Mouse (Mus musculus) forebrain, embryonic 13.5 days (tissue): ENCODE data around the gene Olfr1368. TPM values are rescaled to one million over a fixed set of nuclear protein-coding genes. Genes with fewer than 3 reads are reported as not detected.
"Not testable (repeated sequence)": the region's sequence is repeated elsewhere in the genome, so short reads cannot be mapped to it uniquely, and the experiment has no call there.

Source experiments
- ATAC-seq: fragments of 200-750 bp; cut with Nextera tagmentation; 2 replicates; pipeline ENCODE4 v1.8.0; 2017
- H3K27ac ChIP-seq: fragments of 300-500 bp; sonication (generic); 2 replicates; pipeline ENCODE4 v1.5.1; 2015; ENCODE audit warnings: inconsistent platforms, mild to moderate bottlenecking, moderate library complexity
- H3K27me3 ChIP-seq: fragments of 300-500 bp; sonication (generic); 2 replicates; pipeline ENCODE4 v1.6.1; 2015; ENCODE audit warnings: mild to moderate bottlenecking, inconsistent platforms
- H3K36me3 ChIP-seq: fragments of 300-500 bp; sonication (generic); 2 replicates; pipeline ENCODE4 v1.6.1; 2015; ENCODE audit warnings: mild to moderate bottlenecking, inconsistent platforms; ENCODE audit not compliant: poor library complexity, severe bottlenecking
- H3K4me1 ChIP-seq: fragments of 300-500 bp; sonication (generic); 2 replicates; pipeline ENCODE4 v1.6.1; 2015; ENCODE audit warnings: inconsistent platforms
- H3K4me2 ChIP-seq: fragments of 300-500 bp; sonication (generic); 2 replicates; pipeline ENCODE4 v1.6.1; 2015; ENCODE audit warnings: inconsistent platforms, mild to moderate bottlenecking, moderate library complexity
- H3K4me3 ChIP-seq: fragments of 300-500 bp; sonication (generic); 2 replicates; pipeline ENCODE4 v1.5.1; 2015; ENCODE audit warnings: mild to moderate bottlenecking, inconsistent platforms
- H3K9ac ChIP-seq: fragments of 300-500 bp; sonication (generic); 2 replicates; pipeline ENCODE4 v1.6.1; 2015; ENCODE audit warnings: mild to moderate bottlenecking, inconsistent platforms
- H3K9me3 ChIP-seq: fragments of 300-500 bp; sonication (generic); replicated peaks from 2 replicates; pipeline ENCODE4 v1.6.1; 2016; ENCODE audit warnings: inconsistent platforms
- WGBS: fragments of 180-500 bp; shearing (Covaris S2); methylation state at CpG from one replicate; pipeline ENCODE4 v1.1.7; 2015; 5-methylcytosine and 5-hydroxymethylcytosine counted together
- polyA plus RNA-seq: library from polyadenylated mRNA; unstranded; fragments of >200 nt; fragmentation: Nextera tagmentation; extraction: Ambion mirVana; gene quantifications from 2 replicates; pipeline ENCODE4 v1.2.1, GENCODE M21; 2015

The Olfr1368 gene
- polyA plus RNA-seq, 1 experiment from 2014 or later = not detected

DNA sequence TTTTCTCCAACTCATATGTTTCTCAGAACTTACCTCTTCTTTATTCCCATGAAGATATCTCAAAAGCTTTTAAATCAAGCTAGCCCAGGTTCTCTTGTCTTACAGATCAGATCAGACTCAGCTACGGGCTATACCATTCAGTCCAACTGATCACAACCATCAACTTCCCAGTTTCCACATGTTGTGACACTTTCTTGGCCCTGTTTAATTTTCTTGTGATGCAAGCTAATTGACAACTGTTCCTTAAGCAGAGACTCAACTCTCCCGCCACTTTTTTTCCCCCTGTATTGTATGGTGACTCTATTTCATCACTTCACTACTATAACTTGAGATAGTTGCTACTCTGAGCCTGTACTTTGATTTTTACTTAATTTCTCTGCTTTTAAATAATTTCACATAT, 15.9 kb upstream of the Olfr1368 start:
- Histone ChIP-seq H3K4me1 (peaks cover 13% of the 10 kb centered on the region), H3K27me3 (0 out of 2 replicates have a peak, but pooled peaks cover 13% of the 10 kb centered on the region), H3K9ac (peak overlapping the region; percentile 34; the same call in 1 of the 2 replicates), H3K4me3 (peak overlapping the region; percentile 65), H3K27ac (no peak overlapping the region), H3K9me3 (no peaks in the 10 kb centered on the region), H3K36me3 (no peaks in the 10 kb centered on the region), H3K4me2 (peak overlapping the region; percentile 93)
- WGBS = 24% methylated on average over 2 of the region's 2 CpGs
- peak; percentile 41 for ATAC-seq

DNA sequence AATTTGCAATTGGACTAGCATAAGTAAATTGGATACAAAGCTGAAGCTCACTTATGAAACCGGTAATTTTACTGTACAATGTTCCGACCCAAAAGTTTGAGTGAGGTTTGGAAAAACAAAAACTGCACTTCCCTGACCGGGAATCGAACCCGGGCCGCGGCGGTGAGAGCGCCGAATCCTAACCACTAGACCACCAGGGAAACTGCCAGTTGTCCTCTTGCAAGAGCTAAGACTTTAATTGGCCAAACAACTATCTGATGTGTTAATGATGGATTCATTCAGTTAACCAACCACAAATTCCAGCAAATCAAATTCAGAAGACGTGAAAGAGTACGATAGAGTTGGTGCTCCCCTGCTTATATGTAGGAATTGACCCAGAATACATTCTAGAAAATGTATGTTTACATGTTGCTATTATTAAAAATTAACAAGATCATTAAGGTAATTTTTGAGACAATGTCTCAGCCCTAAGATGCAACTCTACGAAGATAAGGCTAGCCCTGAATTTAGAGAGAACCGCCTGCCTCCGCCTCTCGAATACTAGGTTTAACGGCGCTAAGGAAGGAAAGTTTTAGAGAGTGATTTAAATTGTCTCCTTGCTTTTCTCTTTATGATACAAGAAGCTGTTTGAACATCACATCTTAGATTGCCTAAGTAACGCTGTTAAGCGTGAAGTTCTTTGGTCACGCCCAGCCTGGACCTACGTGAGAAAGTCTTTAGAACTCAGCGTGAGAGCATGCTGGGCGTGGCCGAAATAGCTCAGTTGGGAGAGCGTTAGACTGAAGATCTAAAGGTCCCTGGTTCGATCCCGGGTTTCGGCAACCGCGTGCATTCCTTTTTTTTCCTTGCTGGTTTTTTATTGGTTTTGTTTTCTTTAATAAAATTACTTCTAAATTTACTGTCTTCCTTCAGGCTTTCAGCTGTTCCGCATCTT, 15.3 kb upstream of the Olfr1368 start:
- Histone ChIP-seq H3K27me3 (0 out of 2 replicates have a peak, but pooled peaks cover 9% of the 10 kb centered on the region), H3K4me2 (peak overlapping the region; percentile 93), H3K4me3 (peak overlapping the region; percentile 65), H3K9me3 (no peaks in the 10 kb centered on the region), H3K36me3 (no peaks in the 10 kb centered on the region), H3K9ac (peak overlapping the region; percentile 59; the same call in 1 of the 2 replicates), H3K27ac (no peak overlapping the region), H3K4me1 (peaks cover 13% of the 10 kb centered on the region)
- peak; percentile 91 for ATAC-seq
- WGBS = under 1% methylated on average over 32 of the region's 32 CpGs

GRCm38 (mm10) chr13:21160041-21160511, 14.4 kb upstream of the Olfr1368 start:
- peak; percentile 34 for ATAC-seq
- H3K27me3 ChIP-seq = 0 out of 2 replicates have a peak, but pooled peaks cover 9% of the 10 kb centered on the region
- H3K36me3 ChIP-seq = no peaks in the 10 kb centered on the region
- WGBS = under 1% methylated on average over 16 of the region's 16 CpGs
- peak overlapping the region; percentile 93 for H3K4me2 ChIP-seq
- peak overlapping the region; percentile 65 for H3K4me3 ChIP-seq
- peaks cover 13% of the 10 kb centered on the region for H3K4me1 ChIP-seq
- H3K27ac ChIP-seq = no peak overlapping the region
- peak overlapping the region; percentile 59 for H3K9ac ChIP-seq
- H3K9me3 ChIP-seq = no peaks in the 10 kb centered on the region

- 0 out of 2 replicates have a peak, but pooled peaks cover 6% of the 10 kb centered on the region for H3K27me3 ChIP-seq
- no peak for ATAC-seq
- H3K27ac ChIP-seq = no peak overlapping the region
- H3K4me2 ChIP-seq = peak overlapping the region; percentile 93
- WGBS = under 1% methylated on average over 15 of the region's 15 CpGs
- H3K4me3 ChIP-seq = peak overlapping the region; percentile 65
- H3K36me3 ChIP-seq = no peaks in the 10 kb centered on the region
- no peaks in the 10 kb centered on the region for H3K9me3 ChIP-seq
- peaks cover 13% of the 10 kb centered on the region for H3K4me1 ChIP-seq
- peak overlapping the region; percentile 59 for H3K9ac ChIP-seq
Observed at GRCm38 (mm10) chr13:21159475-21159819, 13.8 kb upstream of the Olfr1368 start.

DNA sequence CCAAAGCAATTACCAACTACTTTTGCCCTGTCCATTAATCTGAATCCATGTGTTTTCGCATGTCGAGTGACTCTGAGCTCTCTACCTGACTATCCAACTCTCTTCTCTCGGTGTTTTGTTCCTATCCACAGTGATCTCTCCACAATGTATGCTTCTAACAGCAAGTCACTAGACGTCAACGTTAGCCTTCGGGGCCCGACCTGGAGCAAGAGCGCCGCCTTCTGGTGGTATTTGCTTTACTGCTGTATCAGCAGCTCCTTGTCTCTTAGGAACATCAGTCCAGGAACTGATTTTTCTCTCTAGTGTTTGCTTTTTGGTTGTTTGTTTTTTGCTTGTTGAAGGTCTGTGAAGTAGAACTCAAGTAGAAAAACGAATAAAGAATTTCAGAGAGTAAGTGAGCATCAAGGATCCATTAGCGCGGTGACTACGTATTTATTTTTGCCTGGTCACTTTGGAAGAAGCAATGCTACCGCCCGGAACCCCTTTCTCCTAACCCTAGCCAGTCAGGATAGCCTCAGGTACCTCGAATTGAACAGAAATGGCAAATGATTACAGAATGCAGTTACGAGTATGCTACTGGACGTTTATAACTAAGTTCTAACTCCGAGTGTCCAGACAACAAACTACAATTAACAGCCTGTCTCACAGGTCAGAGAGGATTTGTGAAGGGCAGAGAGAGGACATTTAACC, 13.3 kb upstream of the Olfr1368 start:
- peak; percentile 39 for ATAC-seq
- peak overlapping the region; percentile 59 for H3K9ac ChIP-seq
- peak overlapping the region; percentile 93 for H3K4me2 ChIP-seq
- no peaks in the 10 kb centered on the region for H3K36me3 ChIP-seq
- H3K27ac ChIP-seq = no peak overlapping the region
- H3K4me1 ChIP-seq = peaks cover 13% of the 10 kb centered on the region
- peak overlapping the region; percentile 65 for H3K4me3 ChIP-seq
- no peaks in the 10 kb centered on the region for H3K9me3 ChIP-seq
- H3K27me3 ChIP-seq = 0 out of 2 replicates have a peak, but pooled peaks cover 6% of the 10 kb centered on the region
- WGBS = under 1% methylated on average over 19 of the region's 19 CpGs

DNA sequence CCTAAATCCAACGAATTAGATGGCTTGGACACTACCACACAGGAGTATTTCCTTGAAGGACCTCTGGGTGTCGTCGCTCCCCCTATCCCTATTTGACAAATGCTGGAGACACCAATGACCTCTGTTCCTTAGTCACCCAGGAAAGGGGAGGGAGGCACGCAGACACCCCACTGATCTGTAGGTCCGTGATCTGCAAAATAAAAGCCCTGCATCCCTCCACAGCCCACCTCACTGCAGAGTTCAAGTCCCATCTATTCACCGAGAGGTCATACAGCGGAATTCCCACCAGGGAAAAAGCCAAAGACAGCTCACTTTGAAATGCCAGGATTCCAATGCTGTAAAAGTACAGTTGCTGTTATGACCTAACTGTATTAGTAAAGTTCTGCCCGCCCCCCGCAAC, 12.4 kb upstream of the Olfr1368 start:
- peak overlapping the region; percentile 93 for H3K4me2 ChIP-seq
- H3K36me3 ChIP-seq = no peaks in the 10 kb centered on the region
- no peak for ATAC-seq
- H3K27ac ChIP-seq = no peak overlapping the region
- H3K9me3 ChIP-seq = no peaks in the 10 kb centered on the region
- H3K4me3 ChIP-seq = no peak overlapping the region
- 0 out of 2 replicates have a peak, but pooled peaks cover 6% of the 10 kb centered on the region for H3K27me3 ChIP-seq
- no peak overlapping the region for H3K9ac ChIP-seq
- 6% methylated on average over 9 of the region's 9 CpGs for WGBS
- H3K4me1 ChIP-seq = peaks cover 13% of the 10 kb centered on the region

GRCm38 (mm10) chr13:21155888-21156287, 10.2 kb upstream of the Olfr1368 start:
- ATAC-seq = no peak
- no peak overlapping the region for H3K4me2 ChIP-seq
- no peaks in the 10 kb centered on the region for H3K36me3 ChIP-seq
- 87% methylated on average over 5 of the region's 5 CpGs for WGBS
- H3K4me1 ChIP-seq = peaks cover 9% of the 10 kb centered on the region
- H3K9me3 ChIP-seq = no peaks in the 10 kb centered on the region
- H3K4me3 ChIP-seq = no peak overlapping the region
- H3K27ac ChIP-seq = no peak overlapping the region
- 0 out of 2 replicates have a peak, but pooled peaks cover 6% of the 10 kb centered on the region for H3K27me3 ChIP-seq
- H3K9ac ChIP-seq = no peak overlapping the region

DNA sequence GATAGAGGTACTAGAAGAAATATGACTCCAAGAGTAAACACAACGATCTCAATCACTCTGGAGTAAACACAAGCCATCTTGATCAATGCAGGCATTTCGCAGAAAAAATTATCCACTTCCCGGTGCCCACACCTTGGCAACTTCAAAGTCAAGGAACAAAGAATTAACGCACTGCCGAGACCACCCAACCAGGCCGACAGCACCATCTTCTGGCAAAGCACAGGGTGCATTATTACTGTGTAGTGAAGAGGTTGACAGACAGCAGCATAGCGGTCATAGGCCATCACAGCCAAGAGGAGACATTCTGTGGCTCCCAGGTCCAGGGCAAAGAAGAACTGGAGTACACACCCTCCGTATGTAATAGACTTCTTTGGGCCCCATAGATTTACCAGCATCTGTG, 3.2 kb downstream of the Olfr1368 start:
- no peak overlapping the region for H3K27ac ChIP-seq
- no peaks in the 10 kb centered on the region for H3K9me3 ChIP-seq
- H3K4me1 ChIP-seq = no peaks in the 10 kb centered on the region
- no peaks in the 10 kb centered on the region for H3K36me3 ChIP-seq
- H3K4me2 ChIP-seq = no peak overlapping the region
- H3K9ac ChIP-seq = no peak overlapping the region
- 58% methylated on average over 8 of the region's 8 CpGs for WGBS
- ATAC-seq = no peak
- no peaks in the 10 kb centered on the region for H3K27me3 ChIP-seq
- H3K4me3 ChIP-seq = no peak overlapping the region

DNA sequence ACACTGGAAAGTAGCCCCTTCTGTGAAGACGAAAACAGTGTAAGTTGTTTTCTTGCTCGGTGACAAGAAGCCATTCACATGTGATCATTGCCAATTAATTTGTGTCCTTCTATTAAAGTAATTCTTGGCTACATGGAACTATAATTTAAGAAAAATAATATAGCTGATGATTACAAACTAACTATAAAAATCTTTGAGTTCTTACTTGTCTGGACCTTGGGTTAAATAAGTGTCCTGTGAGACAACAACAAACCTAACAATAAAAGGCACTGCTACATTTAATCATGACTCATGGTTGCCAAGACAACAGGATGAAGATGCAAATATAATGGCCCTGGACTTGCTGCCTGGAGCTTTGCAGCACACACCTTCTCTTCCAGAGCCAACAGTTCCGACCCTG, 16.3 kb downstream of the Olfr1368 start, which contains the start of gene Olfr263:
Gene Olfr263, plus strand, starts transcription at position 301 of the 400 bp plus-strand sequence.
- H3K27me3 ChIP-seq, H3K4me3 ChIP-seq, ATAC-seq, H3K9me3 ChIP-seq, H3K27ac ChIP-seq, H3K9ac ChIP-seq, H3K4me1 ChIP-seq, H3K36me3 ChIP-seq, H3K4me2 ChIP-seq: not testable (repeated sequence)
- 74% methylated on average over 3 of the region's 3 CpGs for WGBS

DNA sequence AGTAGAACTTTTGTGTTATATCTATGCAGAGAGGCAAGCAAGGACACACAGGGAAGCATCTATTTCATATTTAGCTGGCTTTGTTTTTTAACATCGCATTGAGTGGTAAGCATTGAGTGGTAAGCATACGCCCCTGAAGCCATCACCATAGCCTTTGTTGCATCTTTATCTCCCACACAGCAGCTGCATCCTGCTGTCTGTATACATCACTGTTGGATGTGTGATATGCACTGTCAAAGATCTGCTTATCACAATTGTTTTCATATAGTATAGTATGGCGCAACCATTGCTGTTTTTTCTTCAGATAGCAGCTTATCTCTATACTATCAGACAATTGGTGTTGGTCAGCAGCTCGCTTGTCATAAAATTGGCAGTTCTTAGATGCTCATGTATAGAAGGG, 31.5 kb downstream of the Olfr1368 start:
- no peak overlapping the region for H3K4me3 ChIP-seq
- no peak overlapping the region for H3K9ac ChIP-seq
- no peak overlapping the region for H3K27ac ChIP-seq
- ATAC-seq = no peak
- no peaks in the 10 kb centered on the region for H3K4me1 ChIP-seq
- no peaks in the 10 kb centered on the region for H3K27me3 ChIP-seq
- H3K9me3 ChIP-seq = no peaks in the 10 kb centered on the region
- 89% methylated on average over 4 of the region's 4 CpGs for WGBS
- no peak overlapping the region for H3K4me2 ChIP-seq
- no peaks in the 10 kb centered on the region for H3K36me3 ChIP-seq

- not testable (repeated sequence) for H3K9me3 ChIP-seq, H3K4me3 ChIP-seq, H3K27ac ChIP-seq, H3K4me2 ChIP-seq, H3K4me1 ChIP-seq, H3K27me3 ChIP-seq, ATAC-seq, H3K36me3 ChIP-seq, H3K9ac ChIP-seq
- 63% methylated on average over 3 of the region's 3 CpGs for WGBS
Observed at GRCm38 (mm10) chr13:21111183-21111582, 34.5 kb downstream of the Olfr1368 start, which contains the start of gene Olfr1369-ps1. Olfr1369-ps1 (plus strand) TSS chr13:21111483.

DNA sequence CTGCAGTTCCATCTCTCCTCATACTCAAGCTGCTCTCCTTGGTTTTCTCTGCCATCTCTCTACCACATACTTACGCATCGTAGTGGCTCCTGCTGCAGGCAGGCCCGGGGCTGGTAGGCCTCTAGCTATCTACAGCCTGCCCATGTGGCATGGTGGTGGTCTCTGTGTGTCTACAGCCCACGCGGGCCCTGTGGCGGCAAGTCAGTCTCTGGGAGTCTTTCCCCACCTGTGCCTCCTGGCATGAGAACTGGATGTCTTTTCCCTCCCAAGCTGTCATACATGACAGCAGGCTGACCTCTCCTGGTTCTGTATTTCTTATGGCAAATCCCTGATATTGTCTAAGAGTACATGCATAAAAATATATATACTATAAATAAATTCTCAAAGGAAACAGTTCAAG, 35.2 kb downstream of the Olfr1368 start:
- no peak for ATAC-seq
- no peaks in the 10 kb centered on the region for H3K36me3 ChIP-seq
- H3K9ac ChIP-seq = no peak overlapping the region
- H3K4me2 ChIP-seq = no peak overlapping the region
- no peak overlapping the region for H3K4me3 ChIP-seq
- no peaks in the 10 kb centered on the region for H3K27me3 ChIP-seq
- H3K9me3 ChIP-seq = no peaks in the 10 kb centered on the region
- H3K4me1 ChIP-seq = no peaks in the 10 kb centered on the region
- 96% methylated on average over 6 of the region's 6 CpGs for WGBS
- H3K27ac ChIP-seq = no peak overlapping the region
